Mouse (Mus musculus) heart, embryonic 12.5 days (tissue): ENCODE measurements around the gene Kmt5a. TPM values are rescaled to one million over a fixed set of nuclear protein-coding genes. Genes with fewer than 3 reads are reported as not detected.

Source experiments
- ATAC-seq: fragments of 200-750 bp; cut with Nextera tagmentation; 2 replicates; pipeline ENCODE4 v1.8.0; 2017; ENCODE audit warnings: moderate TSS enrichment, moderate library complexity; ENCODE audit not compliant: insufficient number of reproducible peaks, low FRiP score
- H3K27ac ChIP-seq: fragments of 300-500 bp; sonication (generic); 2 replicates; pipeline ENCODE4 v1.5.1; 2016; ENCODE audit warnings: mild to moderate bottlenecking, moderate library complexity; ENCODE audit not compliant: poor library complexity, severe bottlenecking
- H3K27me3 ChIP-seq: fragments of 300-500 bp; sonication (generic); replicated peaks from 2 replicates; pipeline ENCODE4 v1.6.1; 2016; ENCODE audit warnings: mild to moderate bottlenecking, moderate library complexity
- H3K36me3 ChIP-seq: fragments of 300-500 bp; sonication (generic); 2 replicates; pipeline ENCODE4 v1.6.1; 2016; ENCODE audit warnings: mild to moderate bottlenecking, moderate library complexity
- H3K4me1 ChIP-seq: fragments of 300-500 bp; sonication (generic); replicated peaks from 2 replicates; pipeline ENCODE4 v1.6.1; 2016; ENCODE audit warnings: mild to moderate bottlenecking
- H3K4me2 ChIP-seq: fragments of 300-500 bp; sonication (generic); 2 replicates; pipeline ENCODE4 v1.6.1; 2016; ENCODE audit warnings: mild to moderate bottlenecking, moderate library complexity
- H3K4me3 ChIP-seq: fragments of 300-500 bp; sonication (generic); 2 replicates; pipeline ENCODE4 v1.5.1; 2016; ENCODE audit warnings: mild to moderate bottlenecking
- H3K9ac ChIP-seq: fragments of 300-500 bp; sonication (generic); 2 replicates; pipeline ENCODE4 v1.6.1; 2016; ENCODE audit warnings: mild to moderate bottlenecking, moderate library complexity
- H3K9me3 ChIP-seq: fragments of 300-500 bp; sonication (generic); replicated peaks from 2 replicates; pipeline ENCODE4 v1.6.1; 2016; ENCODE audit warnings: mild to moderate bottlenecking, moderate library complexity
- WGBS: fragments of 180-500 bp; shearing (Covaris S2); methylation state at CpG from one replicate; pipeline ENCODE4 v1.1.7; 2016; 5-methylcytosine and 5-hydroxymethylcytosine counted together
- polyA plus RNA-seq: library from polyadenylated mRNA; unstranded; fragments of >200 nt; fragmentation: Nextera tagmentation; extraction: Ambion mirVana; gene quantifications from 2 replicates; pipeline ENCODE4 v1.2.1, GENCODE M21; 2016

Gene Kmt5a
- 81.1 and 85.4 TPM in 2 replicates for polyA plus RNA-seq

GRCm38 (mm10) chr5:124439447-124440093, at the start of gene Kmt5a:
Gene Kmt5a (plus strand): TSS chr5:124439930.
- peak; percentile 98 for ATAC-seq
- Histone ChIP-seq H3K9ac (peak within 1 kb of the TSS; percentile 78), H3K4me2 (peak within 1 kb of the TSS; percentile 85), H3K4me1 (peaks cover 11% of the 10 kb centered on the region), H3K27me3 (no peaks in the 10 kb centered on the region), H3K4me3 (peak within 1 kb of the TSS; percentile 67), H3K36me3 (no peaks in the 10 kb centered on the region), H3K27ac (peak within 1 kb of the TSS; percentile 90), H3K9me3 (no peaks in the 10 kb centered on the region)
- WGBS, result under 1% methylated on average over 34 of the region's 34 CpGs

GRCm38 (mm10) chr5:124392412-124392811, 47.3 kb upstream of the Kmt5a start:
- Histone ChIP-seq H3K27me3 (no peaks in the 10 kb centered on the region), H3K4me3 (no peak overlapping the region), H3K27ac (no peak overlapping the region), H3K9ac (no peak overlapping the region), H3K9me3 (no peaks in the 10 kb centered on the region), H3K36me3 (peaks cover 77% of the 10 kb centered on the region), H3K4me1 (no peaks in the 10 kb centered on the region), H3K4me2 (no peak overlapping the region)
- no peak for ATAC-seq
- WGBS, result 93% methylated on average over 4 of the region's 4 CpGs

- Histone ChIP-seq H3K4me2 (no peak overlapping the region), H3K36me3 (peaks cover 71% of the 10 kb centered on the region), H3K4me3 (no peak overlapping the region), H3K4me1 (no peaks in the 10 kb centered on the region), H3K27ac (no peak overlapping the region), H3K9me3 (no peaks in the 10 kb centered on the region), H3K9ac (no peak overlapping the region), H3K27me3 (no peaks in the 10 kb centered on the region)
- 78% methylated on average over 7 of the region's 7 CpGs for WGBS
- ATAC-seq, result no peak
Observed at GRCm38 (mm10) chr5:124393726-124394125, 46.0 kb upstream of the Kmt5a start.

- no peak overlapping the region for H3K4me2 ChIP-seq
- ATAC-seq, result no peak
- H3K27me3 ChIP-seq, result no peaks in the 10 kb centered on the region
- H3K4me3 ChIP-seq, result no peak overlapping the region
- peaks cover 65% of the 10 kb centered on the region for H3K36me3 ChIP-seq
- H3K27ac ChIP-seq, result no peak overlapping the region
- H3K4me1 ChIP-seq, result no peaks in the 10 kb centered on the region
- WGBS, result 79% methylated on average over 3 of the region's 3 CpGs
- no peaks in the 10 kb centered on the region for H3K9me3 ChIP-seq
- H3K9ac ChIP-seq, result no peak overlapping the region
Observed at GRCm38 (mm10) chr5:124410808-124411207, 28.9 kb upstream of the Kmt5a start.

- no peak overlapping the region for H3K4me2 ChIP-seq
- H3K27me3 ChIP-seq, result no peaks in the 10 kb centered on the region
- no peak for ATAC-seq
- H3K36me3 ChIP-seq, result peaks cover 54% of the 10 kb centered on the region
- H3K4me1 ChIP-seq, result peaks cover 4% of the 10 kb centered on the region
- no peaks in the 10 kb centered on the region for H3K9me3 ChIP-seq
- 80% methylated on average over 5 of the region's 5 CpGs for WGBS
- no peak overlapping the region for H3K4me3 ChIP-seq
- H3K9ac ChIP-seq, result no peak overlapping the region
- no peak overlapping the region for H3K27ac ChIP-seq
Observed at GRCm38 (mm10) chr5:124412163-124412562, 27.6 kb upstream of the Kmt5a start.

- H3K4me2 ChIP-seq, result no peak overlapping the region
- no peaks in the 10 kb centered on the region for H3K27me3 ChIP-seq
Observed at GRCm38 (mm10) chr5:124418903-124419302, 20.8 kb upstream of the Kmt5a start.

GRCm38 (mm10) chr5:124421786-124422185, 17.9 kb upstream of the Kmt5a start:
- no peak overlapping the region for H3K4me3 ChIP-seq
- H3K27me3 ChIP-seq, result no peaks in the 10 kb centered on the region
- H3K9ac ChIP-seq, result no peak overlapping the region
- ATAC-seq, result no peak
- H3K4me2 ChIP-seq, result no peak overlapping the region
- H3K36me3 ChIP-seq, result peaks cover 2% of the 10 kb centered on the region; the same call in 1 of the 2 replicates
- H3K4me1 ChIP-seq, result peaks cover 22% of the 10 kb centered on the region
- H3K9me3 ChIP-seq, result no peaks in the 10 kb centered on the region
- H3K27ac ChIP-seq, result no peak overlapping the region
- WGBS, result 89% methylated on average over 2 of the region's 2 CpGs

More at GRCm38 (mm10) chr5:124418903-124419302, 20.8 kb upstream of the Kmt5a start:
- Histone ChIP-seq H3K9me3 (no peaks in the 10 kb centered on the region), H3K4me1 (peaks cover 18% of the 10 kb centered on the region), H3K36me3 (peaks cover 12% of the 10 kb centered on the region), H3K27ac (no peak overlapping the region), H3K4me3 (no peak overlapping the region), H3K9ac (no peak overlapping the region)
- ATAC-seq, result no peak
- WGBS, result 85% methylated on average over 2 of the region's 2 CpGs

GRCm38 (mm10) chr5:124424200-124424722, 15.5 kb upstream of the Kmt5a start:
- Histone ChIP-seq H3K9ac (peak overlapping the region; percentile 99), H3K27me3 (no peaks in the 10 kb centered on the region), H3K4me1 (peaks cover 17% of the 10 kb centered on the region), H3K27ac (peak overlapping the region; percentile 78), H3K4me2 (peak overlapping the region; percentile 96), H3K9me3 (no peaks in the 10 kb centered on the region), H3K36me3 (peaks cover 2% of the 10 kb centered on the region; the same call in 1 of the 2 replicates), H3K4me3 (peak overlapping the region; percentile 99)
- ATAC-seq, result no peak
- 3% methylated on average over 14 of the region's 14 CpGs for WGBS

GRCm38 (mm10) chr5:124424723-124425411, 14.9 kb upstream of the Kmt5a start:
- peak overlapping the region; percentile 78 for H3K27ac ChIP-seq
- H3K9ac ChIP-seq, result peak overlapping the region; percentile 99
- H3K27me3 ChIP-seq, result no peaks in the 10 kb centered on the region
- peak; percentile 61 for ATAC-seq
- under 1% methylated on average over 63 of the region's 63 CpGs for WGBS
- H3K9me3 ChIP-seq, result no peaks in the 10 kb centered on the region
- peak overlapping the region; percentile 99 for H3K4me3 ChIP-seq
- H3K4me1 ChIP-seq, result peaks cover 17% of the 10 kb centered on the region
- H3K4me2 ChIP-seq, result peak overlapping the region; percentile 96
- peaks cover 2% of the 10 kb centered on the region; the same call in 1 of the 2 replicates for H3K36me3 ChIP-seq

GRCm38 (mm10) chr5:124425412-124426259, 14.1 kb upstream of the Kmt5a start, which contains the start of gene Sbno1:
Gene Sbno1 (minus strand): TSS chr5:124426001.
- peak within 1 kb of the TSS; percentile 96 for H3K4me2 ChIP-seq
- peak within 1 kb of the TSS; percentile 99 for H3K9ac ChIP-seq
- ATAC-seq, result peak; percentile 96
- no peaks in the 10 kb centered on the region for H3K27me3 ChIP-seq
- H3K4me3 ChIP-seq, result peak within 1 kb of the TSS; percentile 99
- H3K27ac ChIP-seq, result peak within 1 kb of the TSS; percentile 78
- peaks cover 17% of the 10 kb centered on the region for H3K4me1 ChIP-seq
- peaks cover 2% of the 10 kb centered on the region; the same call in 1 of the 2 replicates for H3K36me3 ChIP-seq
- under 1% methylated on average over 64 of the region's 81 CpGs for WGBS
- H3K9me3 ChIP-seq, result no peaks in the 10 kb centered on the region
